Mouse (Mus musculus) thymus, postnatal 4 days (tissue): ENCODE results near the gene Egflam.

Experiments
- DNase-seq: peaks from one replicate; pipeline ENCODE4 v3.0.0; 2021

The Egflam gene

DNA sequence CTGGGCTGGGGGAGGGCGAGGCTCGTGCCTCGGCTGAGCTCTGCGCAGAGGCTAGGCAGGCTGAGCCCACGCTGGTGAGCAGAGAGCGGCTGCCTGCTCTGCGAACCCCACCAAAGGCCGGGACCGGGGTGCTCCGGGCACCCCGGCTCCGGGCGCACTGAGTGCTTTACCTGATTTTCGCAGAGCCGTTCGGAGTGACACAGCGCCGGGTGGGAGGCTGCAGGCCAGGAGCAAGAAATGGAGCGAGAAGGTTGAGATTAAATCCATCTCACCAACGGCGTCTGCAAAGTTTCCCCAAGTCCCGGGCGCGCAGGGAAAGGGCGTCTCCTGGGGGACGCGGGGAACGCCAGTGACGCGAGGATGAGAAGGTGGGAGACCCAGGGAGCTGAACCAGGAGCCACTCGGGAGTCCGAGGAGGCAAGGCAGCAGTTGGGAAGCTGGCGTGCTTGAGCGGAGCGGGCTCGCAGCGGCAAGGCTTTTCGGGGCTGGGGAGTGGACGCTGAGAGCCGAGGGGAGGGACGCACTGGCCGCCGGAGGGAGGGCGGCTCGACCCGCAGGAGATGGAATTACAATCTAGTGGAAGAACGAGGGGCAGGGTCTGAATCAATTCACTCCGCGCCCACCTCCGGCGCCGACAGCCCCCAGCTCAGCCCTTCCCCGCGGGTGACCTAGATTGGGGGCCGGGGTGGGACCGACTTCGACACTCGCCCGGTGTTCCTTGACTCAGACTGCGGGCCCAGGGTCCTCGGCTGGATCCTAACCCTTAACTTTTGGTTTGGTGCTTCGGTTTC, at the start of gene Egflam:
Gene Egflam, minus strand, starts transcription at position 578 of the 791 bp plus-strand sequence.
- peak; percentile 7 for DNase-seq

- no peak for DNase-seq
These were observed 45.5 kb upstream of the Egflam start for GRCm38 (mm10) chr15:7443396-7444315.

DNA sequence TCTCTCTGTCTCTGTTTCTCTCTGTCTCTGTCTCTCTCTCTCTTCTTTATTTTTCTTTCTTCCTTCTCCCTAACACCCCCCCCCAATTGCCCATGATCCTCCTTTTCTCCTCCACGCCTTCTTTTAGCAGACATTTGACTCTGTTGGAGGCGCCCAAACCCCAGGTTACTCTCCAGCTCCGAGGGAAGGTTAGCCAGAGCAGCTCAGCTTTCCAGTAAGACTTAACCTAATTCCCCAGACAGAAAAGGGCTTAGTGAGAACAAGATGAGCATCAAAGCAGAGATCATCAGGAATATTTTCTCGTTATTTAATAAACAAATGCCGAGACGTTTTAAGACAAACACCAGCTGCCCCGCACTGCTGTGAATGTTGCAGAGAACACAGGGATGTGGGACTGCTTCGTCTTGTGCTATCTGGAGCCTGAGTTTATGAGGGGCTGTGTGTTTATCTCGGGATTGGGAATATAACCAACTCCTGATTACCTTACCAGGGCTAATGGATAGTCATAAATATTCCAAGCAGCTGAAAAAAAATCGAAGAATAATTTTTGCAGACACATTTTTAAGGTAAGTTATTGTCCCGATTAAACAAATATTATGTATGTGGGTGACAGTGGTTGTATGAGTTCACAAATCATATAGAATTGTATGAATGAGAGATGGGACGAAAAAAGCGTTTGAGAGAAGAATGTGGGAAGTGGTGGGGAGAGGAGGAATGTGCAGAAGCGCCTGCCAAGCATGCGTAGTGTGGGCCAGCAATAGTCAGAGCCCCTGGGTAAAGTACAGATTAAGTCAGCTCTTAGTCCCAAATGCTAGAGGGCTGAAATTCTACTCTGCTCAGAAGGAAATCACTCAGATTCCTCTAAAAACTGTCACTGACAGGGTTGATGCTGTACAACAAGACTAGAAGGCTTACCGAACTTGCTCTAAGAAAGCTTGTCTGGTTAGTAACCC, 44.2 kb upstream of the Egflam start:
- no peak for DNase-seq

DNA sequence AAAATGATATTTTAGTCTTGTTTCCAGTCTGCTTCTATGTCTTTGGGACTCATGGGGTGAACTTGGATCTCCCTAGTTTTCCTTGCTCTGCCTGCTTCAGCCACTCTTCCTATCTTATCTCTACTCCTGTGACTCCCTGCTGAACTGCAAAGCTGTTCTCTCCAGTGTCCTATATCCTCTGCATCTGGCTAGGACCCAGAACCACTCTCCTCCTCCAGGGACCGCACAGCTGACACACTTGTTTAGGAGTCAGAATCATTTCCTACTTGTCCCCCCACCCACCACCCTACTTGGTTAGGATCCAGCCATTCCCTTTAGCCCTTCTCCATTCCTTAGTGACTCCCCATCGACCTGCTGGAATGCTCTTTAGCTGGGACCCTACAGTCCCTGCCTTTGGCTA, 26.1 kb upstream of the Egflam start:
- no peak for DNase-seq

GRCm38 (mm10) chr15:7404521-7404920, 6.3 kb upstream of the Egflam start:
- DNase-seq: no peak

DNA sequence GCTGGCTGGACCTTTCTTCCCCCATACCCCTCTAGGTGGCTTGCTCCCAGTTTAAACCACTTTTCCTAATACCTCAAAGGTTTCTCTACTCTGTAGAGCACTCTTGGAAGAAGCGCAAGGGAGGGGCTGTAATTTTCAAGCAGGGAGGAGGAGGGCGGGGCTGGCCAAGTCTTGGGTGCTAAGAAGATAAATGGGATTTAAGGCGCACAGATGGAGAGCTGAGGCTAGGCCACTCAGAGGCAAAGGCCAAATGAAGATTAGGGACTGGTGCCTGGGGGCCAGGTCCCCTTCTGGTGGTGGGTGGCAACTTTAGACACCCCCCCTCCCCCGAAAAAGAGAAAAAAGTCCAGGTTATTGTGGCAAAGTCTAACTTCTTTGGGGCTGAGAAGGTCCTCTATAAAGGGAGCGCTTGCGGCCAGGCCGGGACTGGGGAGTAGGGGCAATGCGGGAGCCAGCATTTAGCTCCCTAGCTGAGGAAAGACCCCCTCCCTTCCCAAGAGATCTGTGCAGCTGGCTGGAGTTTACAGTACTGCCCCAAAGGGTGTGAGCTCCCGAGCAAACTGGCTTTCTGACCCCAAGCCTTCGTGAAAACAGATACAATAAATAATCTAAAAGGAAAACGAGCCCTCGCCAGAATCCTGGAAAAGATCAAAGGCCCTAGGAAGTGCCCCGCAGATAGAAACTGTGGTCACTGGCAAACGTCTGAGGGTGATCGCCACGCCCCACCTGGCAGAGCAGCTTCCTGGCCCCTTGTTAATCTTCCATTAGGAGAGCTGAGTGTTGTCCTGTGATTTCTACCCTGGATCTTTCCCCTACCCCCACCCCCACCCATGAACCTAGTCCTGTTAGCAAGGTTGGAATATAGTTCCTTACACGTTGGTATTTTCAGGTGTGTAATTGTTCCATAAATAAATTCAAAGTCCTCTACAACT, 680 bp upstream of the Egflam start:
- DNase-seq: no peak

DNA sequence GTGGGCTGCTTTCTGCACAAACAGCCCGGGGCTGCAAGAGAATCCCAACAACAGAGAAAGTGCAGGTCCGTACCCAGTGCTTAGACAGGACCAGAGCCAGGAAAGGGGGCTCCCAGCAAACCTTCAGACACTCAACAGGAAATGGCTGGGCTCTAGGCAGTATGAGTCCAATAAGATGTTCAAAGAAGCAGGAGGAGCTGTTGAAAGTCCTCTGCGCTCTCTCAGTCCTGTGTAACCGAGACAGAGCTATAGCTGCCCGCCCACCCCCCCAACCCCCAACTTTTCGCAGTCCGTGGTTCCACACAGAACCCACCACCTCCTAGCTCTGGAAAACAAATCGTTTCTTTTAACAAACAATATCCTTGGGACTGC, 763 bp downstream of the Egflam start:
- DNase-seq: no peak

DNA sequence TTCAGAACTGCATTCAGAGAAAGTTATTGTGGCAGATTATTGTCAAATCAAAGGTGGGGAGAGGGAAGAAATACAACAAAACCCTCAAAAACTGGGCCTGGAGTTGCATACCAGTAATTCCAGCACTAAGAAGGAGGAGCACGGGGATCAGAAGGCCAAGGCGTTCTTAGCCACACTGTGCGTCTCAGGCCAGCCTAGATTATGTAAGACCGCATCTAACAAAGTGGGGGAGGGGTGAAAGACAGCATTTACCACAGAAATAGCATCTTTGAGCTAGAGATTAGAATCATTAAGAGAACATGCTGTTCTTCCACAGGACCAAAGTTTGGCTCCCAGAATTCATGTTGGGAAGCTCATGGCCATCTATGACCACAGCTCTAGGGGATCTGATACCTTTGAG, 14.8 kb downstream of the Egflam start:
- DNase-seq: no peak

GRCm38 (mm10) chr15:7382457-7382856, 15.7 kb downstream of the Egflam start:
- DNase-seq: no peak

DNA sequence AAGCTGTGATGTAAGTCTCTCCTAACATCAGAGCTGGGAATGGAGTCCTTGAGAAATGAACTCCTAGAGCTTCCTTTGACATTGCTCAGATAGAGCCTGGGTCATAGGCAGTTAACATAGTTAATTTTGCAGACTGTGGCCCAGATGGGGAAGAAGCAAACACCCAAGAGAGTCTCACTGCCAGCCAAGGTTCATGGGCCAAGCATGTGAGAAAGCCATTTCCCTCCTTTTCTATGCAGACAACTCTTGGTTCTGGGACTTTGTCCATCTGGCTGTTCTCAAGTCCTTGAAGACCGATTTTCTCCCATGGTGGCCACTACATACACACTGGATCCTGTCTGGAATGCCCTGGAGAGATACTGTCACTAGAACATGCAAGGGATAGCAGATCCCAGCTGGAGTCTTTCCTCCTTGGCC, 45.6 kb downstream of the Egflam start:
- DNase-seq: no peak

GRCm38 (mm10) chr15:7340703-7341309, 57.4 kb downstream of the Egflam start:
- DNase-seq: no peak

GRCm38 (mm10) chr15:7334517-7335298, 63.5 kb downstream of the Egflam start:
- no peak for DNase-seq

DNA sequence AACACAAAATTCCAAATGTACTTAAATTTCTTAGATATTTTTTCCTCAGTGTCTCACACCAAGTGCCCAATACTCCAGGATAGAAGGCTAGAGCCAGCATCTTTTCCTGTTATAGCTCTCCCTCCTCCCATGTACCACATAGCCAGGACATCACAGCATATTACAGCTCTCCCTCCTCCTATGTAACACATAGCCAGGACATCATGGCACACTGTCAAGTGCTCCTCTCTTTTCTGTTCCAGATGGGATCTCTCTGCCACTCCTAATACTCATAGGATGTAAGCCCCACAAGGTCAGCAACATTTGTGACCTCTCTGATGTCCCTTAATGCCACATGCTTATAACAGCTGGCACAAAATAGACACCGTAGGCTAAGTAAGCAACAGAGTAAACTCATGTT, 65.3 kb downstream of the Egflam start:
- DNase-seq: no peak

DNA sequence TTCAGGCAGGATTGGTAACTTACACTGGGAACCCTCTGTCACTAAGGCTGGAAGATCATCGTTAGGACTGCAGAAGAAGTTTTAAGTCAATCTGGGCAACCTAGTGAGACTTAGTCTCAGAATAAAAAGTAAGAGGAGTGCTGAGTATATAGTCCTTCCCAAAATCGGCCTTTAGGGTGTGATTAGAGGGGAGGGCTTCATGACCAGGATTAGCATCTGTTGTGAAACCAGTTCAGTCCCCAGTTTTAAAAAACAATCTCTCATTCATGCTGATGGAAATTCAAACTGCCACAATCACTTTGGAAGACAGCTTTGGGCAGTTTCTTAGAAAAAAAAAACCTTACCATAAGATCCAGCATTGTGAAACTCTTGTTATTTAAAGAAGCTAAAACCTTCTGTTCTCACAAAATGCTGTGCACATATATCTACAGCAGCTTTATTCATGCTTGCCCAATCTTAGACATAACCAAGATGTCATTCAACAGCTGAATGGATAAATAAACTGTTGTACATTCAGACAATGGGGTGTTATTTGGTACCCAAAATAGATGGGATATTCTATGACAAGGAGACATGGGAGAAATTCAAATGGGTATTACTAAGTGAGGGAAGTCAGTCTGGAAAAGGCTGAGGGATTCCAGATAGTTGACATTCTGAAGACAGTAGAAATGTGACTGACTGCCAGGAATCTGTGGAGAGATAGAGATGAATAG, 75.4 kb downstream of the Egflam start:
- DNase-seq: no peak

GRCm38 (mm10) chr15:7320901-7321300, 77.3 kb downstream of the Egflam start:
- no peak for DNase-seq

- DNase-seq: no peak
These were observed 82.7 kb downstream of the Egflam start for GRCm38 (mm10) chr15:7315539-7315938.

DNA sequence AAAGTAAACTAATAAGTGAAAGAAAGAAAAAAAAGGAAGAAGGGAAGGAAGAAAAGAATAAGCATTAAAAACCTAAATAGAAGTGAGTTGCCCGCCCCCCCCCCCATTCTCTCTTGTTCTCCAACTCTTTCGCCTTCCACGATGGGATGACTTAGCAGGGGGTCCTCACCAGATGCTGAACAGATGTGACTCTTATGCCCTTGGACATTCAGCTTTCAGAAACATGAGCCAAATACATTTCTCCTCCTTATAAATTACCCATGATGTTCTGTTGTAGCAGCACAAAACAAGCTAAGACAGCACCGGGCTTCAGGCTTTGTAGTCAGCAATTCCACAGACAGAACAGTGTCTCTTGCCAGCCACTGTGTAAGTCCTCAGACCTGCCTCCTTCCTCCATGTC, 89.5 kb downstream of the Egflam start:
- DNase-seq: no peak

- DNase-seq: no peak
These were observed 98.3 kb downstream of the Egflam start for GRCm38 (mm10) chr15:7299892-7300291.

GRCm38 (mm10) chr15:7295199-7295598, 103.0 kb downstream of the Egflam start:
- no peak for DNase-seq

DNA sequence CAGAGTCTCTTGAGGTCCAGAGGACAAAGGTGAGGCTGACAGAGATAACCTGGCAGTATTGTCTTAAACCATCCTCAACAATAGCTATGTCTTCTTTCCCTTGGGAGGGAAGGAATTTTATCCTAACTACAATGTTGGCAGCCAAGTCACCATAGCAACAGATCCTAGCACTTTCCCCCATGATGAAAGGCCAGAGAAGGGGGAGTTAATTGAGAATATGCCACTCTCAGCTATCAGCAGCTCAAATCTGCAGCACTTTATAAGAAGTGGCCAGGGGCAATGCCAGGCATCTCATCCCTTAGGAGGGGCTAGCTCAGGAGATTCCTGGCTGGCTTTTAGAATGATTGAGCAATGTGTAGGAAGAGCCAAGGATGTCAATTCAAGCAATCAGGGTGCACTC, 105.3 kb downstream of the Egflam start:
- DNase-seq: no peak
